Mouse (Mus musculus): ENCODE measurements around the gene Csf3. TPM values are rescaled to one million over a fixed set of nuclear protein-coding genes. Genes with fewer than 3 reads are reported as not detected.

The Csf3 gene
- not detected for polyA plus RNA-seq (2017; shearing (Covaris generic))

DNA sequence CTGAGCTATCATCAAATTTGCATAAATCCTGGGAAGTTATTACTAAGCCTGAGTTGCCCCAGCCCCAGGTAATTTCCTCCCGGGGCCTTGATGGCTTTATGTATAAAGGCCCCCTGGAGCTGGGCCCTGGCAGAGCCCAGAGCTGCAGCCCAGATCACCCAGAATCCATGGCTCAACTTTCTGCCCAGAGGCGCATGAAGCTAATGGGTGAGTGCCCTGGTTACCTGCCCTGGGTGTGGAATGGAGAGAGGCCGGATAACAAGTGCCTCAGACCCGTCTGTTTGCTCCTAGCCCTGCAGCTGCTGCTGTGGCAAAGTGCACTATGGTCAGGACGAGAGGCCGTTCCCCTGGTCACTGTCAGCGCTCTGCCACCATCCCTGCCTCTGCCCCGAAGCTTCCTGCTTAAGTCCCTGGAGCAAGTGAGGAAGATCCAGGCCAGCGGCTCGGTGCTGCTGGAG is at the start of gene Csf3:
TSS of gene Csf3 (plus strand) at position 51 of the 458 bp plus-strand sequence.

DNA sequence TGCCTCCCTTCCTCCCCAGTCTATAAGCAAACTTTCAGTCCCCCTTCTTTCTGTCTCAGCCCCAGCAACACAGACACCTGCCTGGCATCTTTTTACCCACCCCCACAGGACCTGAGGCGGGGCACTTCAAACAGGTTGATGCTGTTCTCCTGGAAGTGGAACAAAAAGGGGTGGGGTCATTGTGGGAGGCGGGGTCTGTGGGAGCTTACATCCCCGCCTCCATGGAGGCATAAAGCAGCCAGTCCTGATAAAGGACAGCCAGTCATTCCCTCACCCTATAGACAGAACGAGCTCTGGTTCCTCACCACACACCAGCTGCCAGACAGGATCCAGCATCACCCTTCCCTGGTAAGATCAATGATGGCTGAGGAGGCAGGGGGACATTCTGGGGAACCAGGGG is 37.0 kb upstream of the Csf3 start, which contains the start of gene Gsdma:
TSS of gene Gsdma (plus strand) at position 261 of the 400 bp plus-strand sequence.

DNA sequence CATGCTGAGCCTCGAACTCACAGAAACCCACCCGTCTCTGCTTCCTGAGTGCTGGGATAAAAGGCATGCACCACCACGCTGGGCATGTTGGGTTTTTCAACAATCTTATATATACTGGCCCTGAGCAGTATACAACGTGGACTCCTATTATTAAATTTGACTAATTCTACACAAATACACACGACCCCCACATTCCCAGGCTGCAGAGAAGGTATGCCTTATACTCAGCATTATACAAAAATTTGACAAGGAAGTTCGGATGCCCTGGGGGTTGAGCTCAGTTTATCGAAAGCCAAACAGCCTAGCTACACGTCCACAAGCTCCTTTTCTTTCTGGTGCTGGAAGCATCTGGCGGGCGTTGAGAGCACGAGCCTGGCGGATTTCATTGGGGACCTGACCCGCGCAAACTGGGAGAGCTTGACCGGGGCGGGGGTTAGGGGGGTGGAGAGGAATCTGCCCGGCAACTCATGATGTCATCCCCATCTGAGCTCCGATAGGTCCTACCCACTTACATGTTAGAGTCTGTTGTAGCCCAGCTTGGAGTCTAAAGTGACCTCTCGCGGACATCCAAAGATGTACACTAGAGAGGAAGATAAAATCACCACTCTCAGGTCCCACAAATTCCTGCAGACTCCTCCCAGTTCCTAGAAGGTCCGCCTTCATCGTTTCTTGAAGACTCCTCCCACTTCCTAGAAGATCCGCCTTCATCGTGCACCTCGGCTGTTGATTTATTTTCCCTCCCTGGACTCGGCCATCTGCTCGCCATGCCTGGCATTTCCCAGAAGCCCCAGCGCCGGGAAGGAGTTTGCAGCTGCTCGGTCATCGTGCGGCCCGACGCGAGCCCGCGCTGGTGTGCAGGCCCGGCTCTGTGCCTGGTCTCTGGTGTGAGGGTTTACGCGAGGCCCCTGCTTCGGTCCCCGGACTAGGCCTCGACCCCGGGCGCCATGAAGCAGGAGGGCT is 19.0 kb upstream of the Csf3 start, which contains the start of gene Psmd3:
TSS of gene Psmd3 (plus strand) at position 769 of the 960 bp plus-strand sequence.

GRCm38 (mm10) chr11:98729119-98729588 is 28.1 kb downstream of the Csf3 start, which contains the start of gene Med24:
Gene Med24, minus strand, starts transcription at chr11:98729435.

DNA sequence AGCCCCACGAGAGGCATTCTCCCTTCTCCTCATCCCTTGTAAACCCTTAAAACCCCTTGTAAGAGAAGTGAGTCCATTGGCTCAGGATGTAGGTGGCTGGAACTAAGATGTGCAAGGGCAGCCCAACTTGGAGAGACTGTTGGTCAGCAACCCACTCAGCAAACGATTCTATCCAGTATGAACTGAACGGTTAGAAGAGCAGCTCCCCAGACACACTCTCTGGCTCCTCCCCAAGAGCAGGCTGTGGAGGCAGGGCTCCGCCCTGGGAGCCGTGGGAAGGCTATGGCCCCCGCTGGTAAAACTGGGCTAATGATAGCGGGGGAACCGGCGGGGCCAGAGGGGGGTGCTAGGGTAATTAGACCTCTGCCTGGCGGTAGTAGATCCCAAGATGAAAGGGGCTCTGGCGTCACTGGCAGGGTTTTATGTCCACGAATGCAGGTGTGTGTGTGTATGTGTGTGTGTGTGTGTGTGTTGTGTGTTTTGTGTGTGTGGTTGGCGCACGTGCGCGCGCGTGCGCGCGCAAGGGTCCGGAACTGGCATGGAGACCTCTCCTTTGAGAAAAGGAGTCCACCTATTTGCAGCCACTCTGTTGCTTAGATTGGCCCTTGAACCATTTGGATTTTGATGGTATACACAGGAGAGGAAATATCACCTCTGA is 39.5 kb downstream of the Csf3 start, which contains the start of gene Thra:
TSS of gene Thra (plus strand) at position 246 of the 658 bp plus-strand sequence.

Other genes starting within 250 kb of the Csf3 start
- gene Ikzf3, start 155.2 kb upstream of the Csf3 start, polyA plus RNA-seq (2017; shearing (Covaris generic)), result 76.7 TPM
- gene Zpbp2, start 150.2 kb upstream of the Csf3 start, polyA plus RNA-seq (2017; shearing (Covaris generic)), result 4.4 TPM
- gene Ormdl3, start 113.9 kb upstream of the Csf3 start, polyA plus RNA-seq (2017; shearing (Covaris generic)), result 96.0 TPM
- gene Lrrc3c, start 103.0 kb upstream of the Csf3 start, polyA plus RNA-seq (2017; shearing (Covaris generic)), result not detected
- 4.4 TPM for gene Gm12355, start 75.6 kb upstream of the Csf3 start, polyA plus RNA-seq (2017; shearing (Covaris generic))
- gene Gsdma3, start 74.9 kb upstream of the Csf3 start, polyA plus RNA-seq (2017; shearing (Covaris generic)), result not detected
- gene Gsdma2, start 54.5 kb upstream of the Csf3 start, polyA plus RNA-seq (2017; shearing (Covaris generic)), result not detected
- not detected for gene Gsdma, start 36.9 kb upstream of the Csf3 start, polyA plus RNA-seq (2017; shearing (Covaris generic))
- 115 TPM for gene Psmd3, start 18.7 kb upstream of the Csf3 start, polyA plus RNA-seq (2017; shearing (Covaris generic))
- gene Med24, start 28.2 kb downstream of the Csf3 start, polyA plus RNA-seq (2017; shearing (Covaris generic)), result 70.6 TPM
- 6.0 TPM for gene Thra, start 39.4 kb downstream of the Csf3 start, polyA plus RNA-seq (2017; shearing (Covaris generic))
- gene Nr1d1, start 74.1 kb downstream of the Csf3 start, polyA plus RNA-seq (2017; shearing (Covaris generic)), result 10.0 TPM
- gene Msl1, start 94.3 kb downstream of the Csf3 start, polyA plus RNA-seq (2017; shearing (Covaris generic)), result 14.0 TPM
- 15.3 TPM for gene Casc3, start 103.6 kb downstream of the Csf3 start, polyA plus RNA-seq (2017; shearing (Covaris generic))
- 0.18 TPM for gene Rapgefl1, start 135.5 kb downstream of the Csf3 start, polyA plus RNA-seq (2017; shearing (Covaris generic))
- gene Wipf2, start 162.4 kb downstream of the Csf3 start, polyA plus RNA-seq (2017; shearing (Covaris generic)), result 4.1 TPM
- 6.9 TPM for gene Cdc6, start 206.5 kb downstream of the Csf3 start, polyA plus RNA-seq (2017; shearing (Covaris generic))
- gene Rara, start 226.6 kb downstream of the Csf3 start, polyA plus RNA-seq (2017; shearing (Covaris generic)), result 45.5 TPM